Mouse (Mus musculus): Measurements from ENCODE around the gene Zswim2.
"Not testable (repeated sequence)": the region's sequence is repeated elsewhere in the genome, so short reads cannot be mapped to it uniquely, and the experiment has no call there.

Gene Zswim2

DNA sequence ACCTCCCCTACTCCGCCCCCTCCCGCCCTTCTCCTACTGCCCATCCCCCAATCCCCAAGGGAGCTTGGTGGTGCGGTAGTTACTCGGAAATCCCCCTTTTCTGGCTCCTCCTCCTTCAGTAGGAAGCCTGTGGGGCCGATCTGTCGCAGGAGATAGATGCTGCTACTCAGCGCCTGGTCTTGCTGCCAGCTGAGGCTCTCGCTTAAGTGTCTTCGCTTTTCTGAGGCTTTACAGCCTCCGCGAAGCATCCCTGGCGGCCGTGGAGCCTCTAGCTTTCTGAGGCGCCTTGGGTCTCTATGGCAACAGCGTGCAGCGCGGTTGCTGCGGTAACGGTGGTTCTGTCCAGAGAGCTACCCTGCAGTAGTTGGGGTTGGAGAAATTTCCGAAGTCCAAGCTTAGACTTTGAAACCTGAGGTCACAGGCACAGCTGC, at the start of gene Zswim2:
Gene Zswim2 (minus strand): TSS at position 298 of the 431 bp plus-strand sequence.
- no peak for DNase-seq (ENCODE audit: low read depth)

DNA sequence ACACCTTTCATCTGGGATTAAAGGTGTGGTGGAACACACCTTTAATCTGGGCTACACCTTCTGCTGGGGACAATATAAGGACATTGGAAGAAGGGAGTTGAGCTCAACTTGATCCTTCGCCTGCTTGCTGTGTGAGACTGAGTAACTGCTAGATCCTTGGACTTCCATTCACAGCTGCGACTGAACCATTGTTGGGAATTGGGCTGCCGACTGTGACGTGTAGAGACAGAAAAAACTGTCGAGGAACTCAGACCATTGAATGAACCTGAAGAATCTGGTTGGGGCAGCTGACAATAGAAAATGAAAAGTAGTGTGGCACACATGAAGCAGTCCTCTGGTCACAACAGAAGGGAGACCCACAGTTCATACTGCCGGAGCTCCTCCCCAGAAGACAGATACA, 49.2 kb upstream of the Zswim2 start, which contains the start of gene Gm13691:
Gene Gm13691 (plus strand): TSS at position 301 of the 400 bp plus-strand sequence.
- not testable (repeated sequence) for DNase-seq (ENCODE audit: low read depth)

DNA sequence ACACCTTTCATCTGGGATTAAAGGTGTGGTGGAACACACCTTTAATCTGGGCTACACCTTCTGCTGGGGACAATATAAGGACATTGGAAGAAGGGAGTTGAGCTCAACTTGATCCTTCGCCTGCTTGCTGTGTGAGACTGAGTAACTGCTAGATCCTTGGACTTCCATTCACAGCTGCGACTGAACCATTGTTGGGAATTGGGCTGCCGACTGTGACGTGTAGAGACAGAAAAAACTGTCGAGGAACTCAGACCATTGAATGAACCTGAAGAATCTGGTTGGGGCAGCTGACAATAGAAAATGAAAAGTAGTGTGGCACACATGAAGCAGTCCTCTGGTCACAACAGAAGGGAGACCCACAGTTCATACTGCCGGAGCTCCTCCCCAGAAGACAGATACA, 43.4 kb upstream of the Zswim2 start, which contains the start of gene Gm13697:
Gene Gm13697 (plus strand): TSS at position 301 of the 400 bp plus-strand sequence.
- not testable (repeated sequence) for DNase-seq (ENCODE audit: low read depth)

DNA sequence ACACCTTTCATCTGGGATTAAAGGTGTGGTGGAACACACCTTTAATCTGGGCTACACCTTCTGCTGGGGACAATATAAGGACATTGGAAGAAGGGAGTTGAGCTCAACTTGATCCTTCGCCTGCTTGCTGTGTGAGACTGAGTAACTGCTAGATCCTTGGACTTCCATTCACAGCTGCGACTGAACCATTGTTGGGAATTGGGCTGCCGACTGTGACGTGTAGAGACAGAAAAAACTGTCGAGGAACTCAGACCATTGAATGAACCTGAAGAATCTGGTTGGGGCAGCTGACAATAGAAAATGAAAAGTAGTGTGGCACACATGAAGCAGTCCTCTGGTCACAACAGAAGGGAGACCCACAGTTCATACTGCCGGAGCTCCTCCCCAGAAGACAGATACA, 37.6 kb upstream of the Zswim2 start, which contains the start of gene Gm13694:
Gene Gm13694 (plus strand): TSS at position 301 of the 400 bp plus-strand sequence.
- not testable (repeated sequence) for DNase-seq (ENCODE audit: low read depth)

DNA sequence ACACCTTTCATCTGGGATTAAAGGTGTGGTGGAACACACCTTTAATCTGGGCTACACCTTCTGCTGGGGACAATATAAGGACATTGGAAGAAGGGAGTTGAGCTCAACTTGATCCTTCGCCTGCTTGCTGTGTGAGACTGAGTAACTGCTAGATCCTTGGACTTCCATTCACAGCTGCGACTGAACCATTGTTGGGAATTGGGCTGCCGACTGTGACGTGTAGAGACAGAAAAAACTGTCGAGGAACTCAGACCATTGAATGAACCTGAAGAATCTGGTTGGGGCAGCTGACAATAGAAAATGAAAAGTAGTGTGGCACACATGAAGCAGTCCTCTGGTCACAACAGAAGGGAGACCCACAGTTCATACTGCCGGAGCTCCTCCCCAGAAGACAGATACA, 31.8 kb upstream of the Zswim2 start, which contains the start of gene Gm13696:
Gene Gm13696 (plus strand): TSS at position 301 of the 400 bp plus-strand sequence.
- not testable (repeated sequence) for DNase-seq (ENCODE audit: low read depth)

DNA sequence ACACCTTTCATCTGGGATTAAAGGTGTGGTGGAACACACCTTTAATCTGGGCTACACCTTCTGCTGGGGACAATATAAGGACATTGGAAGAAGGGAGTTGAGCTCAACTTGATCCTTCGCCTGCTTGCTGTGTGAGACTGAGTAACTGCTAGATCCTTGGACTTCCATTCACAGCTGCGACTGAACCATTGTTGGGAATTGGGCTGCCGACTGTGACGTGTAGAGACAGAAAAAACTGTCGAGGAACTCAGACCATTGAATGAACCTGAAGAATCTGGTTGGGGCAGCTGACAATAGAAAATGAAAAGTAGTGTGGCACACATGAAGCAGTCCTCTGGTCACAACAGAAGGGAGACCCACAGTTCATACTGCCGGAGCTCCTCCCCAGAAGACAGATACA, 26.0 kb upstream of the Zswim2 start, which contains the start of gene Gm13695:
Gene Gm13695 (plus strand): TSS at position 301 of the 400 bp plus-strand sequence.
- DNase-seq (ENCODE audit: low read depth), result not testable (repeated sequence)

DNA sequence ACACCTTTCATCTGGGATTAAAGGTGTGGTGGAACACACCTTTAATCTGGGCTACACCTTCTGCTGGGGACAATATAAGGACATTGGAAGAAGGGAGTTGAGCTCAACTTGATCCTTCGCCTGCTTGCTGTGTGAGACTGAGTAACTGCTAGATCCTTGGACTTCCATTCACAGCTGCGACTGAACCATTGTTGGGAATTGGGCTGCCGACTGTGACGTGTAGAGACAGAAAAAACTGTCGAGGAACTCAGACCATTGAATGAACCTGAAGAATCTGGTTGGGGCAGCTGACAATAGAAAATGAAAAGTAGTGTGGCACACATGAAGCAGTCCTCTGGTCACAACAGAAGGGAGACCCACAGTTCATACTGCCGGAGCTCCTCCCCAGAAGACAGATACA, 20.2 kb upstream of the Zswim2 start, which contains the start of gene Gm13693:
Gene Gm13693 (plus strand): TSS at position 301 of the 400 bp plus-strand sequence.
- not testable (repeated sequence) for DNase-seq (ENCODE audit: low read depth)

DNA sequence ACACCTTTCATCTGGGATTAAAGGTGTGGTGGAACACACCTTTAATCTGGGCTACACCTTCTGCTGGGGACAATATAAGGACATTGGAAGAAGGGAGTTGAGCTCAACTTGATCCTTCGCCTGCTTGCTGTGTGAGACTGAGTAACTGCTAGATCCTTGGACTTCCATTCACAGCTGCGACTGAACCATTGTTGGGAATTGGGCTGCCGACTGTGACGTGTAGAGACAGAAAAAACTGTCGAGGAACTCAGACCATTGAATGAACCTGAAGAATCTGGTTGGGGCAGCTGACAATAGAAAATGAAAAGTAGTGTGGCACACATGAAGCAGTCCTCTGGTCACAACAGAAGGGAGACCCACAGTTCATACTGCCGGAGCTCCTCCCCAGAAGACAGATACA, 14.4 kb upstream of the Zswim2 start, which contains the start of gene Gm13698:
Gene Gm13698 (plus strand): TSS at position 301 of the 400 bp plus-strand sequence.
- not testable (repeated sequence) for DNase-seq (ENCODE audit: low read depth)

DNA sequence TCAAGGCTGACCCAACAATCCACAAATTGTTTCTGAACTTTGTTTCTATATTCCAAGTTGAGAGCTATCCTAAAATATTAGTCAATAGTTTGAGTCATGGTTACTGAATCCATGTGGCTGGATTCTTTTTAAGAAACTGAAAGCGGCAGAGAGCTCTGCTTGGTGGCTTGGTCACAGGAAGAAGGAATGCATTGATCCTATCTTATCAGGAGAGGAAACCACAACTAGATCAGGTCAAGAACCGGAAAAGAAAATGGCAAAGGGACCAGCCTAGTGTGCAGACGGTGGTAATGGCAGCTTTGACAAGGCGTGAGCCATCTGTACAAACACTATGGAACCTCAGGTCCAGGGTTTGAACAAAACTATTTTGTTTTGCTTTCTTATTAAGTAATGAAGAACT, 764 bp upstream of the Zswim2 start:
- DNase-seq (ENCODE audit: low read depth), result peak; percentile 75

DNA sequence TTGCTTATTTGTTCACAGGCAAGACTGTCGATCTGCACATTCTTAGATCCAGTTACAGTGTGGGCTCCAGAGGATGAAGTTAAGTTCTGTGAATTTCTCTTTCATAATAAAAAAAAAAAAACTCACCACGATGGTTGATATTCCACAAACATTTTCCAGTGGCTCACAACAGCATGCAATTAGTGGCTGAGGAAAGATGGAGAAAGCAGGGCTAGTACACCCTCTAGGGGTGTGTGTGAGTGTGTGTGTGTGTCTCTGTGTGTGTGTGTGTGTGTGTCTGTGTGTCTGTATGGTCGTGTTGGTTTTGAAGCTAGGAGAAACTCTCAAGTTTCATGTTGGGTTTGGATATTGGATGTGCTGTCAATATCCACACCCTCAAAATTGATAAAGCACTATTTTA, 350 bp upstream of the Zswim2 start:
- DNase-seq (ENCODE audit: low read depth), result peak; percentile 16

DNA sequence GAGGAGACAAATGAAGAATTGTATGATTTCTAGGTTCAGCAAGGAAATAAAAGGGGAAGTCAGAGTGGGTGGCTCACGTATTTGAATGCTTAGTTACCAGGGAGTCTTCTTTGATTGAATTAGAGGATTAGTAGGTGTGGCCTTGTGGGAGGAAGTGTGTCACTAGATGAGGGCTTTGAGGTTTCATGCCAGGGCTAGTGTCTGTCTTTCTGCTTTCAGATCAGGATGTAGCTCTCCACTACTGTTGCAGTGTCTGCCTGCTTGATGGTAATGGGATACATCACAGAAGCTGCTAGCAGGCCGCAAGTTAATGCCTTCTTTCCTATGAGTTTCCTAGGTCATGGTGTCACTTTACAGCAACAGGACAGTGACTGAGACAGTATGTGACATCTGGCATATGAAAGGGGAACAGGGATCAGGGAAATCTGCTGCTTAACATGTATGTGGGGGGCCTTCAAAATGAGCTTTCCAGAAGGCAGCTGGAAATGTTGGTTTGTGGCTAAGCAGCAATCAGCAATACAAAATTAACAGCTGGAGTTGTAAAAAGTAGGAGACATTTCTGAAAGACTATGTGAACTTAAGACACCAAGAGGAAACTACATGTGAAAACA, 11.4 kb downstream of the Zswim2 start:
- peak; percentile 94 for DNase-seq (ENCODE audit: low read depth)

DNA sequence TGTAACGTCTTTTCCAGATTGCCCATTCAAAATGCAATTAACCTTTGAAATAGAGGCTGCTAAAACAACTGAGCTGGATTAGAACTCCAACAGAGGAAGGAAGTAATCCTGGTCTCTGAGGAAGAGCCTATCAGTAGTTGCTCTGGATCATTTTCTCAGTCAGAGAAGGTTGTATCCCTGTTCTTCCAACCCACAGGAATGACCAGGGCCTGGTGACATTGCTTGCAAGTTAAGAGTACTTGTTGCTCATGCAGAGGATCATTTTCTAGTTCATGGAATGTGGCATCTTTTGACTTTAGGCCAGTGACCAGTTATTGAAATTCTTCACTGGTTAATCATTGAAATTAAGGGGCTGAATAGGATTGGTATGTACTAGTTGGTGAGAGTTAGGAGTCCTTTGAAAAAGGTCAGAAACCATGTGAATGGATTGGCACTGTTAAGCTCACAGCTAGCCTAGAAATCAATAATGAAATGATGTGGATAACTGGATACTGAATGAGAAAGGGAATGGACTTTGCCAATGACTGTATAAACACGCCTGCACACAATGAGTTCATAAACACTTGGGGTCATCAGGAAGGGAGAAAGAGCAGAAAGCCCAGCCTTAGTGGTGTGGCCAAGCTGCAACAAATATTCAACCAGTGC, 39.0 kb downstream of the Zswim2 start:
- no peak for DNase-seq (ENCODE audit: low read depth)

DNA sequence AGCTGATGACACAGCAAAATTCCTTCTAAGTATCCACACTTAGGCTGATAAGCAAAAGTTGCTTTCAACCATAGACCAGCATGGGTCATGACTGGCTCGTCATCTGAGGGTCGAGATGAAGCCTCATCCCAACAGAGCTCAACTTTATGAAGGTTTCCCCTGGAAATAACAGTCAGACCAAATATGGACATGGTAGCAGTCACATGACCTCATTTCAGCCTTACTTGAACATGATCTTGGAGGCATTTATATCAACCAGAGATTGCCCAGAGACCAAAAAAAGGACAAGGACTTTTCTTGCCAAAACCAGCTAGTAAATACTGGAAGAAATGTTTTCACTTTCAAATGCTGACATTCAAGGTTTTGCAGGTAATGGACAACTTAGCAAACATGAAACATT, 47.3 kb downstream of the Zswim2 start:
- DNase-seq (ENCODE audit: low read depth), result no peak

DNA sequence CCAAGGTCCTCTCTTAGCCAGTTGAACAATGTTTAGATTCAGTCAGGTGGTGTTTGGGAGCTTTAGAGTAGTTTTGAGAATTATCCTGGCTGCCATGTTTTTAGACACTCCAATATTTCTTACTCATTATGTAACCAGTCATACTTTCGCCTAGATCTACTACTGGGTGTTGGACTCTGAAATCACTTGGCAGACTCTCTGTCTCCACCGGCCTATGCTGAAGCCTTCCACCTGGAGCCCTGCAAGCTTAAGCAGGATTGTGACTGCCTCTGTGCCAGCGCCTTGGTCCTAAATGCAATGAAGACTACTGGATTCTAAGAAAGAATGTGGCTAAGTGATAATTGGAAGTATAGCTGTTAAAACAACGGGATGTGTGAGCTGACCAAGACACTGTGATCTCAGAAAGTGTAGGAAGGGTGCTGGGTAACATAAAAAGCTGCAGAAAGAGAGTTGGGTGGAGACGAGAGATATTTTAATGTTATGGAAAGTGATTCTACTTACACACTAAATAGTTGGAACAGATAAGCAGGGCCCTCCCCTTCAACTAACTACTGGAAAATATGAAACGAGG, 57.1 kb downstream of the Zswim2 start:
- no peak for DNase-seq (ENCODE audit: low read depth)
